Mouse (Mus musculus): Measurements from ENCODE around the gene Foxd2. TPM values are rescaled to one million over a fixed set of nuclear protein-coding genes. Genes with fewer than 3 reads are reported as not detected.
A peak's percentile ranks its signal among the peaks of the same experiment; 100 is the strongest.

Foxd2 gene
- total RNA-seq, 2 experiments from 2014 or later: 1.5 to 1.6 TPM

DNA sequence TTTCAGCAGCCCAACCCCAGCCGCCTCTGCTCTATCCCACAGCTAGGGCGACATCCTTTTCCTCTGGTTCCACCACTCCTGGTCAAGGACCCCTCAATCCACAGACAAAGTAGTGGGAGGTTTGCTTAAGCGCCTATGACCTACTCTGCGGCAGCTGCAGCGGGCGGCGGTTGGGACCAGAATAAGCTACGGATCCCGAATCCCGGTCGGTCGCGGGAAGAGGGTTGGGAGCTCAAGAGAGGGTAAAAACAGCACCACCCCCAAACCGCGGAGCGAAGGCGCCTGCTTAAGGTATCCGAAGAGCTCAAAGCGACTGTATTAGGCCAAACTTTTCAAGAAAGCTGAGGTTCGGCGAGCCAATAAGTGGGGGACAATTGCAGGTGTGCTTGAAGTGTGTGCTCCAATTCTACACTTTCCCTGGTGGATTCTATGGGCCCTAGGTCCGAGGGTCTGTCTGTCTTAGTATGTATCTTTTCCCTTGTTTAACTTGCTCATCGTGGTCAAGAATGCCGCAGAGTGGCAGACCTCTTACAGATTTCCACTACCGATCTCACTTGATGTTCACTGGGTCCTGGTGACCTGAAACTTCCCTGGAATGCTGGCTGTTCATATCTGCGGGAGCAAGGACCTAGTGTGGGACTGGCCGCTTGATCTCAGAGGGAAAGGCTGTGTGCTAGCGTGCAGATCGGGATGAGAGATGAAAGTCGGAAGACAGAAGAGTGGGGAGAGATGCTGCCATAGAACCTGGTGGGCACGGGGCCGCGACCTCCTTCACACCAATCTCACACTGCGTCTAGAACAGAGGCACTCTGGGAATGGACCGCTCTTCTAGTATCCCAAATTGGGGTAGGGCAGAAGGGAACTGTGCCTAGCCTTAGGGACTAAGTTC lies 4.3 kb upstream of the Foxd2 start:
- no peak for DNase-seq

DNA sequence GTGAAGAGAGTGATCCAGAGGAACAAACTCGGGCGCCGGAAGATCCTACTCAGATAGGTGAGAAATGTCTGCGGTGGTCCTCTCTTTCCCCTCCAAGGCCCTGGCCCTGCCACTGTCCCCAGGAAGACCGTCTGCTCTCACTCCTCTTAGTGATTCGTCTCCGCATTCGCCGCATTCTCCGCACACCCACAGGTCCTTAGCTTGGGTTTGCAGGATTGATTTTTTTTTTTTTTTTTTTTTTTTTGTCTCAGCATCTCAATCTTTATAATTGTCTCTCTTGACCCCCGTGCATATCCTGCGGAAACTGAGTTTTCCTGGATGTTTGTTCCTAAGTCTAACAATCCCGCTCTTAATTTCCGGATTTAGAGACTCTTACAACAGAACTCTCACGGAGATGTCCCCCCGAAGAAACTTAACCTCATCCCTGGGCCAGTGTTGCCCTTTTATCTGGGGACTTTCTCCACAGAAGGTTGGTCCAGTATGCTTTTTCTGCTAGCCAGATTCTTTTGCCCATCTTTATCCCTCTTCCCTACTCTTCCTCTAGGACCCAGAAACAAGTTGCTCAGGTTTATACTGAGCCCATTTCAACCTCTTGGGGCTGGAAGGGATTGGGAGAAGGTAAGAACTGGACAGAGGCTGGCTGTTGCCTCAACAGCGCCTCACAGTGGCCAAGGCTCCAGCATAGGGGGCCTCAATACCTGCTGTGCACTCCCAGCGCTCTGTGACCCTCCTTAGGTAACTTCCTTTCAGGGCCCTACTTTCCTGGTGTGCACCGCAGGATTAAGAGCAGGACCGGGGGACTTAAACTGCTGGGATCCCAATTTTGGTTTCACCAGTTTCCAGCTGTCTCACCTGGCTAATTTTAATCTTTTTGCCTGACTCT lies 1.2 kb upstream of the Foxd2 start:
- DNase-seq: peak; percentile 57

DNA sequence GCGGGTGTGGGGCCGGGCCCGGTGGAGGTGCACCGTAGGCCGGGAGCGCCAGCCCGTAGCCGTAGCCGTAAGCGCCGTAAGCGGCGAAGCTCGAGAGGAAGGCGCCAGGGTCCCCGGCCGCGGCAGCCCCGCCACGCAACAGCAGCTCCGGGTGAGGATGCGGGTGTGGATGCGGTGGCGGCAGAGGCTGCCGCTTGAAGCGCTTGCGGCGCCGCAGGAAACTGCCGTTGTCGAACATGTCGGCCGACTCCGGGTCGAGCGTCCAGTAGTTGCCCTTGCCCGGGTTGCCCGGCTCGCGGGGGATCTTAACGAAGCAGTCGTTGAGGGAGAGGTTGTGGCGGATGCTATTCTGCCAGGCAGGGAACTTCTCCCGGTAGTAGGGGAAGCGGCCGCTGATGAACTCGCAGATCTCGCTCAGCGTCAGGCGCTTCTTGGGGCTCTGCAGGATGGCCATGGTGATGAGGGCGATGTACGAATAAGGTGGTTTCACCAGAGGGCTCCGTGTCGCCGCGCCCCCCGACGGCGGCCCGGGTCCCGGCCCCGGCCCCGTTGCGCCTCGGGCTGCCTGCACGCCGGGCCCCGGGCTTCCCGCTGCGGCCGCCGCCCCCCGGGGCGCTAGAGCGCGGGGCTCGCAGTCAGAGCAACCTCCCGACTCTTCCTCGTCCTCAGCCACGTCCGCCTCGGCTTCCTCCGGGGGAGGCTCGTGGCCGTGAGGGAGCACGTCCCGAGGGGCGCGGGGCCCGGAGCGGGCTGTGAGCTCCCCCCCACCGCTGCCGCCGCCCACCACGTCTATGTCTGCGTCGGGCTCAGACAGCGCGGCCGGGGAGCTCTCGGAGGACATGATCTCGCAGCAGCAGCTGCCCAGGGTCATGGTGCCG lies 483 bp downstream of the Foxd2 start:
- DNase-seq: peak; percentile 37

DNA sequence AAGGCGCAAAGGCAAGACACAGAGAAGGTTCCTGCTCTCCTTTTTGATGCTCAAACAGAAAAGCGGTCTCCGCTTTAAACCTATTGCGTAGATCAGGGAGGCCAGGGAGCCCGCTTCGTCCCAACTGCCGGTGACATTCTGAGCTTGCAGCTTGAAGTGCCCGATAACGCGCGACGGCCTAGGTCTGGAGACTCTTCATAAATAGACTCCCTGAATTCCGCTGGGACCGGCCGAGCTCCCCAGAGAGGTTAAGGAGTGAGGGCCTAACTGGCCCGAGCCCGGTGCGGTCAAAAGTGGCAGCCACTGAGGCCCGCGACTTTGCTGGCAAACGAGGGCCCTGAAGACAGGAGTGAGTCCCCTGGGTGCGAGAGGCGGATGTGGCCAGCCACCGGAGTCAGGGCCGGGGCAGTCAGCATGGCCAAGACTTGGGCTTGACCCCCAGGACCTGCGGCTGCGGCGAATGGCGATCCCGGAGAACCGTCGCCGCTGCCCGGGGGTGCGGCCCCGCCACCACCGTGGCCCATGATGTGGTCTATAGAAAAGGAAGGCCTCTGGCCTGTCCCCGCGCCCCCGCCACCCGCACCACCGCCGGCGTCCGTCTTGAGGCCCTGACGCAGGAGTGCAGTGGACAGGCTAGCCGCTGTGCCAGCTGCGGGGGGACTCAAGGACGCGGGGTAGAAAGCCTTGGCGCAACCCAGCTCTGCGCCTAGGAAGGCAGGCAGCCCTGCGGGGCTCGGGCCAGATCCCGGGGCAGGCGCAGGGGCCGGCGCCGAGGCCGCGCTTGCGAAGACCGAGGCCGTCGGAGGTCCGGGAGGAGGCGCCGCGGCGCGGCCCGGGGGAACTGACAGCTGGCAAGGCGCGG lies 1.4 kb downstream of the Foxd2 start:
- DNase-seq: peak; percentile 48

DNA sequence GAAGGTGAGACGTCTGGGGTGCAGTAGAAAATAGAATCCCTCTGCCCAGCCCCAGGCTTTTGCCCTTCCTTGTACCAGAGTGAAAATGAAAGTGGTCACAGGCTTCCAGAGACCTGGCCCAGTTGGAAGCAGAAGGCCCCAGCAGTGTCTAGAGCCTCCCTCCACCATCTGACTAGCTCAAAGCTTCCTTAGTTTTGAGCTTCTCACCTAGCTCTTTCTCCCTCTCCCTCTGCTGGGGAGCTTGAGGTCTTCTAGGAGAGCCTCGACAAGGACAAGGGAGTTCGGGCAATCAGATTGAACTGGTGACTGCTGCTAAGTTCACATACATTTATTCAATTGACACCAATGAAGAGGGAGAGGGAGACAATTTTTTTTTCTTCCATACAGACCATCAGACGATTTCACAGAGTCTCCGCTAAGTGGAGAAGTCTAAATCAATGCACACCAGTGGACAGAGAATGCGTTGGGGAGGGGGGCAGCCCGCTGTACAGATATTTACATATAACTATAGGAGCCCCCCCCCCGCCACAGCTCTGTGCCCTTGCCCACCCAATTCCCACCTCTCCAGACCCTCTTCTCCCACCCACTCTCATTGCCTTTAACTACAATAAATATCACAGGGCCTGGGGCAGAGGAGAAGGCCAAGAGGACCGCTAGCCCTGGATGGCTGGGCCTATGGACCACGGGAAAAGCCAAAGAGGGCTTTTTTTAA lies 2.5 kb downstream of the Foxd2 start:
- DNase-seq: no peak

DNA sequence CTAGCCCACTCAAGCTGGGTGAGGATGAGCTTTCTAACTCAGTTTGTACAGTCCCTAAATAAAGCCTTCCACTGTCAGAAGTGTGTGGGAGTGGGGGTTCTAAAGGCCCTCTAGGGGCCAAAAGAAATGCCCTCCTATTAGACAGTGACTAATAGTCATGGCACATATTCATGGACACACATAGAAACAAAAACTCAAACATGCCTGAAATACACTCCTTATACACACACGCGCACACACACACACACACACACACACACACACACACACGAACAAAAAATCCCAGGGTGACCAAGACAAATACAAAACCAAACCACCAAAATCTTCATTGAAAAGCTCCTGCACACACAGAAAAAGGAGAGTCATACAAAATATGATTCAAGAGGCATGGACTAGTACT lies 3.2 kb downstream of the Foxd2 start:
- no peak for DNase-seq

DNA sequence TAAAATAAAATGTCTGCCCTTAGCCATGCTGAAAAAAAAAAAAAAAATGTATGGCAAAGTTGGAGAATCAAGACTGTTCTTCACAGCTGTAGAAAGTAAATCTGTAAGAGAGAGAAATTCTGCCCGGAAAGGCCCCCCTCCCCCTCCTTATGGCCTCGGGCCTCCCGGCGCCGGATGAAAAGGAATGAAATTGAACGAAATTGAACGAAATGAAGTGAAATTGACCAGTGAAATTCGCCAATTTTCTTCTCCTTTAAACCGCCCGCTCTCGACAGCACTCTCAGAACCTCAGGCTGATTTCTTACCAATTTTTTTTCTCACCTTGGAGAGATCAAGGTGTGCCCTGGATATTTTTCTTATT lies 5.3 kb downstream of the Foxd2 start:
- no peak for DNase-seq

DNA sequence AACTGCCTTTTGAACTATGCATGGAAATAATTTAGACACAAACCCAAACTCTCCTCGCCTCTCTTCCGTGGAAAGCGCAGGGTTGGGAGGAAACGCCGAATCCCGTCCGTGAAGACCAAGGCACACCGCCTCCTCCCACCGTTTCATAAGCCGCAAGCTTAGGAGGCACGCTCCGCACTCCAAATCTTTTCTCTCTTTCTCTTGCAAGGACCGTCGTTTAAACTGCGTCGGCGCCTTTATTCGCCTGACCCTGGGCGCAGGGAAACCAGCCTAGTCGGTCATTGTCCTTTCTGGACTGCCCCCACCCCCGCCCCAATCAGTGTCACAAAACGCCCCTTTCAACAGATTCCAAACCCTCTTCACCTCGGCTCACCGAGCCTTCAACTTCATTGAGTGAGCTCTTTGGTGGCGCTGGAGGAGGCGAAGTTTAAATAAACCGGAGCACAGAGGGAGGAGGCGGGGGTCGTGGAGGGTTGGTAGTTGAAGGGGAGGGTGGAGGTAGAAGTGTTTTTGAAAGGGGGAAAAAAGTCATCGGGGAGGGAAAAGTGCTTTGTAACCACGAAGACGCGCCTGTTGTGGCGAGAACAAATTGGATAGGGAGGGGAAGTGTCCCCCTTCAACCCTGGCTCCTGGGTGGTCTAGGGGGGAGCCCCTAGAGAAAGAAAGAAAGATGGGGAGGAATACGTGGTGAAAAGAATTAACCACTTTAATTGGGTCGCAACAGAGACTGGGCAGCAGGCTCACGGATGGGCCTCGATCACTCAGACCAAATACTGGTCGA lies 5.8 kb downstream of the Foxd2 start:
- no peak for DNase-seq

DNA sequence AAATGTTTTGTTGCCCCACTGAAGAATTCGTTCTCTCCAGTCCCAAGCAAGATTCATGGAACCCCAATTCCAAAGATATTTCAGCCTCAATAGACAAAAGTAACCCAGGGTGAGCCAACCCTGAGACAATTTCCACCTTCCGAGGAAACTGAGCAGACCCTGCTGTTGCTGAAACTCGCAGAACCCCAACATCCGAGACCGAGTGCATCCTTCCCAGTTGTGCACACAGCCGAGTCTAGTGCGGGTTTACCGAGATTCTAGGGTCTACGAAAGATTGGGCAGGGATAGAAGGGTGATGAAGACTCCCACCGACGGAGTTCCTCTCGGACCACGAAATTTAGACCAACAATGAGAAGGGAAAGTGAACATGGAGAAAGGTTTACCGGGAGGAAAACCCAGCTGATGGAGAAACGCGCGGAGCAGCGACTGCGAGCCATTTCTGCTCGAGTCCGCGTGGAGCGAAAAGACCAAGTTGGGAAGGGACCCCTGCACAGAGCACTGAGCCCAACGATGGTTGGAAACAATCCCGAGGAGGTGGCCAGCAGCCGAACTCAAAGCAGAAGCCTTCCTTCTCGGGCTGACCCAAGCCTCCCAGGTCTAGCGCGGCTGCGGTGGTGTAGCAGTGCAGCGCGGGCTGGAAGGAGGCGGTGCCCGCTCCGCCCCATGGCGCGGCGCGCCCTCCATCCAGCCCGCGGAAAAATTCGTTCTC lies 6.9 kb downstream of the Foxd2 start:
- DNase-seq: no peak

DNA sequence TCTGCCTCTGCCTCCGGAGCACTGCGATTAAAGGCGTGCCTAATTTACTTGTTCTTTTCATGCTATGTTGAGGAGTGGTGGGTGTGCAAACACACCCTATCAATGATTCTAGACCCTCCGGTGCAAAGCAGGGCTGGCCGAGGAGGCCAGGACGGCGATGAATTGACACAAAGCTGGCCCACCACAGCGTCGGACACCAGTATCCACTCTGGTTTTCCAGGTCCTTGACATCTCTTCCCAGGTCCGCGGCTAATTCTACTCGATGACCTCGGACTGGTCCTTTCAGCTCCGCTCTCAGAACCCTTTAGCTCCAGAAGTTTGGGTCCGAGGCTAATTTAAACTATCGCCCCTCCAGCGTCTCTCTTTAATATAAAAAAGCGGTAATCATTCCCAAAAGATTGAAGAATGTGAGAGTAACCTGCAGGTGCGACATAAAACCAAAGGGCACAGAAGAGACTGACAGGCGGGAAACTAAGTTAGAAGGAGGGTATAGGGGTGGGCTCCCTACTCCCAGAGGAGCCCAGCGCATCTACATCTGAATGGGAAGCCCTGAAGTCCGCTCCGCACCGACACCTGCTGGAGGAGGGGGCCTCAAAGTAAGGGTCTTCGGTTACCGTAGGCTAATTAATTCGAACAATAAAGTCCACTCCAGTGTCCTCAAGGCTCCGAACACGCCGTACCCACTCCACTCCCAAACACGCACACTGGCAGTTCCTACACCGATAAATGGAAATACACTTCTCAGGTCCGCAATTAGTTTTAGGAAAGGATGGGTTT lies 7.6 kb downstream of the Foxd2 start:
- no peak for DNase-seq

DNA sequence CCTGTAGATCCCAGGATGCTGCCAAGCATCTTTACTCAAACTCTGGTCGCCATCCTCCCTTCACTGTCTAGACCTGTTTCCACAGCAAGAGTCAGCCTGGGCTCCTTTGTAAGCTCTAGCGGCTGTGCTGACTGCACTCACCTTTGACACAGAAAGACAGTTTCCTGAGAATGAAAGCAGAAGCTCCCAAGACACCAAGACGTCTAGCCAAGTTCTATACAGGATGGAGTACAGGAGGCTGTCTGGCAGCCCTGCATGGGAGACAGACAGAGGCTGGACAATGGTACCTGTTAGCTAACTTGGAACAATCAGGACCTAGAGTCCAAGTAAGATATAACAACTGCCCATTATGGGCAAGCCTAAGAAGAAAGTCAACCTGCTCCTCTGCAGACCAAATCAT lies 8.8 kb downstream of the Foxd2 start:
- no peak for DNase-seq

DNA sequence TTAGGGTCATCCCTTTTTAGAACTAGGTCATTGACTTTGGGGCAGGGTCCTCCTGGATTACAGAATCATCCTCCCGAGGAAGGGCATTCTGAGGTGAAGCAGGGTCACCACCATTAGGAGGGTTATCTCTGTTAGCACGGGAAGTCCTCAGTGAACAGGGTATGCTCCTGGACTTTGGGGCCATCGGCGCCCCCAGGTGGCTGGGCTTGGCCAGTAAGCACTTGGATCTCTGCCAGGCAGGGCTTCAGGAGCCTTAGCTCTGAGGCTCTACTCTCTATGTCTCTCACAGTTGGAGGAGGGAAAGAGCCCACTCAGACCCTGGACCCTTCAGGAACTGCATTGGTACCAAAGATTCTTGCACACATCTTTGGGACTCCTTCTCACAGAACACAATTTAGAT lies 10.8 kb downstream of the Foxd2 start:
- DNase-seq: peak; percentile 74

DNA sequence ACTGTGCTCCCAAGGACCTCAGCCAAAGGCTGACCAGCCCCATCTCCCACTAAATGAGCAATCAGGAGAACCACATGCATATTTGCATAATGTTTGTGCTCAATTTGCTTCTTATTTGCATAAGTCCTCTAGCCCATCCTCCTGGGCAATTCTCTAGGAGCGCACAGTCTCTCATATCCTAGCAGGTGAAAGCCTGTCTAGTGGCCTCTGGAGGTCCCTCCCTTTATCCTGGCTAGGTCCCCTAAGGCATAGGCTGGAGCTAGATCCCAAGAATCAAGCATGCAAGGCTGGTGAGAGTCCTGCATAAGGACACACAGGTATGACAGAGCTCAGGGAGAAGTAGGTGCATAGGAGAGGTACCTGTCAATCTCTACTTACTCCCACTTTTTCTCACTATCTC lies 26.4 kb downstream of the Foxd2 start:
- DNase-seq: no peak

DNA sequence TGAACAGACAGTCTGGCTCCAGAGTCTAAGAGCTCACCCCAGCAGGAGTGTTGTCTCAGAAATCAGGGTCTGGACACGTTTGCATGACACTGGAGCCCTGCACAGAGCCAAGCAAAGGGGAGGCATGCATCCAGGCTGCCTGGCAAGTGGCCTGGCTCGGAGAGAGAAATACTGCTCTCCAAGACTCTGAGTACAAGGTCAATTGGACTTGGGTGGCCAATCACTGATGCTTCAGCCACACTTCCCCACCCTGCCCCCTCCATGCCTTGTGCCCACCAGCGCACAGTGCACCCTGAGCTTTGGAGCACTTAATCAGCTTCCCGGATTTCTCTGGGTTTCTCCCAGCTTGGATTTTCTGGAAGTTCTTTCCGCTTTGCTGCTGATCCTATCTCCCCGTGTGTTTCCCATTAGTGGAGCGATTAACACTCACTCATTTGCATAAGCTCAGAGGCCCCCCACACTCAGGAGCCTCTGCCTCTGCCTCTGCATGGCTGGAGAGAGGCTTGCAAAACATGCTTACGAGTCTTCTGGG lies 32.2 kb downstream of the Foxd2 start:
- DNase-seq: peak; percentile 15

DNA sequence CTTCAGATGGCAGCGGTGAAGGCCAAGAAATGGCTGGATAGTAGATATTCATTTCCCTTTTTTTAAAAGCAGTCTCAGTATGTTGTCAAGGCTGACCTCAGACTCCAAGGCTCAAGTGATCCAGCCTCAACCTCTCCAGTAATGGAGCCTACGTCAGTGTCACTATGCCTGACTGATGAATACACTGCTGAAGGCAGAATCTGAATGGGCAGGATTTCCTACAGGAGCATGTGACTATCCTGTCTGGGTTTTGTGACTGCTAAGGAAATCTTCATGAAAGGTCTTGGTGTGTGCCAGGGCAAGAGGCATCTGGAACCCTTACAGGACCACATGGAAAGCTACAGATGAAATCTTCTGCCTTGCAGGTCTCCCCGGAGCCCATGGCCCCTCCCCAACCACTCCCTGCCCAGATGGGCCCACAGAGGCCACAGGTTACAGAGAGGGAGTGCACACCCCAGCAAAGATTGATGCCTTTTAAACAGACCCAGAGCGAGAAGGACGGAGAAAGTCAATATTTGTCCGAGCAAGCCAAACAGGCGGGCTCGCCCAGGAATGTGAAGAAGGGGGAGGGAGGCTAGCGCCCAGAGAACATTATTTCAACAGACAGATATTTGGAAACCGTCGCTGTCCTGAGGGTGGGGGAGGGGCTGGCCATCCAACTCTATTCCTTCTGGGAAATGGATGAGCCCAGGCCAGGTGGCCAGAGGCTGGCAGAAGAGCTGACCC lies 38.7 kb downstream of the Foxd2 start:
- DNase-seq: peak; percentile 33

DNA sequence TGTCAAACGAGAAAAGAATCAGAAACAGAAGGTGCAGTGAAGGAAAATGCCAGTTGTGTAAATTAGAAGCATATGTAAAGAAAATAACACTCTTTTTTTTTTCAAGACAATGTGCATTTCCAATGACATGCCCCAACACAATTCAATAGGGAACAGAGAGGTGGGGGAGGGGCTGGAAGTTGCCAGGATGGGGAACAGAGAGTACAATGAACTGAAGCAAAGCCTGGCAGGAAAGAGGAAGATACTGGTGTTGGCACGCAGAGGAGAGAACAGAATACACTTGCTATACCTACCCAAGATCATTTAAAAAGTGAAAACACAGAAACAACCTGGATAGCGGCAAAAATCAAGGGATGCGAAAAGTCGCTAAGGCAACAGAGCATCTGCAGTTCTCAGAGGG lies 45.5 kb downstream of the Foxd2 start:
- DNase-seq: no peak

DNA sequence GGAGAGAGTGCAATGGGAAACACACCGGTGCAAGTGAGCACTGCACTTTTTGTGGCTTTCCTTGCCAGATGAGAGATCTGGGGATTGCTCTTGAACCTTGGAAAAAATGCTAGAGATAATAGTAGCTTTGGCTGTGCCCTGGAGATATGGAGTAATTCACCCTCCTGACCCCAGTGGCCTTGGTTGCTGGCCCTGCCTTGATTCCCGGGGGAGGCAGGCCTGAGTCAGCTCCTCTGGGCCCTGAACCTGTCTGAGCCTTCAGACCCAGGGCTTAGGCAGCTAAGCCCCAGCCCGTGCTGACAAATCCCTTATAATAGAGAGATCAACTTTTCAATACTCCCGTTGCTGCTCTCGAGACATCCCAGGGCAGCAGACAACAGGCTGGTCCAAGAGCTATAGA lies 50.2 kb downstream of the Foxd2 start:
- DNase-seq: peak; percentile 55

All from adrenal gland, postnatal 10 days (tissue).